Mouse (Mus musculus): ENCODE results near the gene 1110008L16Rik. TPM values are rescaled to one million over a fixed set of nuclear protein-coding genes. Genes with fewer than 3 reads are reported as not detected.

1110008L16Rik gene
- total RNA-seq, 2 experiments from 2014 or later, result 7.3 to 7.4 TPM

Other genes starting within 250 kb of the 1110008L16Rik start
- 1 to 10 TPM; 5.1 to 5.6 TPM for gene 2700097O09Rik, start 219.5 kb upstream of the 1110008L16Rik start, total RNA-seq (2021)
- gene Srp54a, start 219.3 kb upstream of the 1110008L16Rik start, total RNA-seq (2021), result 10 to 100 TPM; 68.0 to 76.5 TPM
- 1 to 10 TPM; 3.3 to 7.4 TPM for gene Fam177a, start 175.1 kb upstream of the 1110008L16Rik start, total RNA-seq (2021)
- gene Srp54b, start 144.5 kb upstream of the 1110008L16Rik start, total RNA-seq (2021), result 10 to 100 TPM; 32.5 to 33.3 TPM
- gene 1700047I17Rik2, start 100.0 kb upstream of the 1110008L16Rik start, total RNA-seq (2021), result 1 to 10 TPM; 3.4 to 6.0 TPM
- 10 to 100 TPM; 25.1 to 25.5 TPM for gene Srp54c, start 69.4 kb upstream of the 1110008L16Rik start, total RNA-seq (2021)
- gene Ppp2r3c, start 3.4 kb downstream of the 1110008L16Rik start, total RNA-seq (2021), result 10 to 100 TPM; 10.2 to 11.1 TPM
- gene Psma6, start 84.6 kb downstream of the 1110008L16Rik start, total RNA-seq (2021), result 100 to 1,000 TPM; 183 to 185 TPM
- gene Nfkbia, start 193.1 kb downstream of the 1110008L16Rik start, total RNA-seq (2021), result 10 to 100 TPM; 22.8 to 38.3 TPM

All from gastrocnemius, postnatal 14 days (tissue).